Mouse (Mus musculus) hindbrain, postnatal 0 days (tissue): ENCODE results near the gene Gbp2b. TPM values are rescaled to one million over a fixed set of nuclear protein-coding genes. Genes with fewer than 3 reads are reported as not detected.

Experiments used
- ATAC-seq: fragments of 200-750 bp; cut with Nextera tagmentation; 2 replicates; pipeline ENCODE4 v1.8.0; 2017; ENCODE audit warnings: mild to moderate bottlenecking, moderate TSS enrichment, moderate library complexity
- DNase-seq: peaks from one replicate; pipeline ENCODE4 v3.0.0-alpha.2; 2015; ENCODE audit warnings: low spot score
- H3K27ac ChIP-seq: fragments of 300-500 bp; sonication (generic); 2 replicates; pipeline ENCODE4 v1.5.1; 2014; ENCODE audit warnings: mild to moderate bottlenecking
- H3K27me3 ChIP-seq: fragments of 300-500 bp; sonication (generic); 2 replicates; pipeline ENCODE4 v1.6.1; 2014; ENCODE audit warnings: low read length, mixed read lengths; ENCODE audit not compliant: insufficient read depth
- H3K36me3 ChIP-seq: fragments of 300-500 bp; sonication (generic); 2 replicates; pipeline ENCODE4 v1.6.1; 2014; ENCODE audit warnings: low read length, mixed read lengths; ENCODE audit not compliant: insufficient read depth
- H3K4me1 ChIP-seq: fragments of 300-500 bp; sonication (generic); 2 replicates; pipeline ENCODE4 v1.6.1; 2014; ENCODE audit warnings: antibody characterized with exemption, low read length, mixed read lengths; ENCODE audit not compliant: insufficient read depth
- H3K4me2 ChIP-seq: fragments of 300-500 bp; sonication (generic); 2 replicates; pipeline ENCODE4 v1.6.1; 2014; ENCODE audit warnings: low read depth, mild to moderate bottlenecking, low read length, moderate library complexity, mixed read lengths
- H3K4me3 ChIP-seq: fragments of 300-500 bp; sonication (generic); 2 replicates; pipeline ENCODE4 v1.5.1; 2014; ENCODE audit warnings: low read length
- H3K9ac ChIP-seq: fragments of 300-500 bp; sonication (generic); replicated peaks from 2 replicates; pipeline ENCODE4 v1.6.1; 2014; ENCODE audit warnings: mild to moderate bottlenecking, low read length, moderate library complexity, mixed read lengths
- H3K9me3 ChIP-seq: fragments of 300-500 bp; sonication (generic); 2 replicates; pipeline ENCODE4 v1.6.1; 2016; ENCODE audit warnings: low read length, mixed read lengths
- CTCF ChIP-seq: IDR thresholded peaks from 2 replicates; pipeline ENCODE4 v1.5.1; 2016; ENCODE audit warnings: antibody characterized with exemption, control low read depth, low read depth
- WGBS: fragments of 180-500 bp; shearing (Covaris S2); extraction: QIAGEN DNeasy Blood & Tissue Kit; methylation state at CpG from one replicate; pipeline ENCODE4 v1.1.7; 2014; 5-methylcytosine and 5-hydroxymethylcytosine counted together
- microRNA-seq, 2 experiments: library from miRNA; unstranded; fragments of <30 nt; microRNA quantifications; one replicate each; pipeline ENCODE4; 2016
- polyA plus RNA-seq: library from polyadenylated mRNA; unstranded; fragments of >200 nt; fragmentation: Nextera tagmentation; extraction: Ambion mirVana; gene quantifications from 2 replicates; pipeline ENCODE4 v1.2.1, GENCODE M21; 2015
- total RNA-seq: library from RNA; depleted of rRNA; stranded (reverse); fragments of >200 nt; gene quantifications from 2 replicates; pipeline ENCODE4 v1.2.3, GENCODE M21; 2014; rRNA removed

Gbp2b gene
- total and polyA plus RNA-seq, 2 experiments from 2014 or later = 0.24 to 0.31 TPM

DNA sequence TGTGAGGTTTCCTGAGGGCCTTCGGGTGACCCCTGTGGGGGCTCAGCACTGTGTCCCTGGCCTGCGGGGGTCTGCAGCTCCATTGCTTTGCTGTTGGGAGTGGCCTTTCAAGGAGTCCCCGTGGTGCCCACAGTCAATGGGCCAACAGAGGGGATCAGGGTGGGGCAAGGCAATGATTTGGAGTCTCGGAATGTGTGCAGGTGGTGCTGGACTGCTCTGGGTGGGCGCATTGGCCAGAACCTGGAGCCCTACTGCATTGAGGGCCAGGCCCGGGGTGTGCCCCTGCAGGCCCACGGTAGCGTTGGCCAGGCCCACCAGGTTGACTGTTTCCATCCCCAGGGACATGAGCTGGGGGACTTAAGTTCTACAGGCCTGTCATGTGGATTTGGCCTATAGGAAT, 70.1 kb downstream of the Gbp2b start:
- DNase-seq (no peak), ATAC-seq (no peak)
- no peak for TF ChIP-seq CTCF
- H3K4me3 ChIP-seq = no peak overlapping the region
- no peaks in the 10 kb centered on the region for H3K4me1 ChIP-seq
- H3K4me2 ChIP-seq = no peak overlapping the region
- no peaks in the 10 kb centered on the region for H3K36me3 ChIP-seq
- H3K9me3 ChIP-seq = 0 out of 2 replicates have a peak, but pooled peaks cover 2% of the 10 kb centered on the region
- no peak overlapping the region for H3K27ac ChIP-seq
- 95% methylated on average over 8 of the region's 8 CpGs for WGBS
- H3K9ac ChIP-seq = no peak overlapping the region
- no peaks in the 10 kb centered on the region for H3K27me3 ChIP-seq

Small RNAs within 50 kb of the gene (microRNA-seq; reads per million reads assigned to microRNA genes)
- 0 reads per million in 2 experiments for gene Mir6381

Other genes starting within 250 kb of the Gbp2b start
- 24.4 and 29.7 TPM in 2 replicates for gene Pdlim5, start 199.2 kb upstream of the Gbp2b start, total RNA-seq
- gene Pdlim5, start 199.2 kb upstream of the Gbp2b start, polyA plus RNA-seq = 17.0 and 17.4 TPM in 2 replicates
- 0.37 and 0.97 TPM in 2 replicates for gene Gbp5, start 100.9 kb upstream of the Gbp2b start, total RNA-seq
- 0.55 and 0.57 TPM in 2 replicates for gene Gbp5, start 100.9 kb upstream of the Gbp2b start, polyA plus RNA-seq
- gene Gbp7, start 64.5 kb upstream of the Gbp2b start, total RNA-seq = 1.9 and 2.8 TPM in 2 replicates
- 3.5 and 3.8 TPM in 2 replicates for gene Gbp7, start 64.5 kb upstream of the Gbp2b start, polyA plus RNA-seq
- gene Gbp3, start 34.8 kb upstream of the Gbp2b start, total RNA-seq = 2.6 and 2.7 TPM in 2 replicates
- 2.4 and 3.9 TPM in 2 replicates for gene Gbp3, start 34.8 kb upstream of the Gbp2b start, polyA plus RNA-seq
- 1.0 and 2.7 TPM in 2 replicates for gene Gbp2, start 25.8 kb downstream of the Gbp2b start, total RNA-seq
- gene Gbp2, start 25.8 kb downstream of the Gbp2b start, polyA plus RNA-seq = 1.3 TPM in 2 replicates
- 2.7 and 8.2 TPM in 2 replicates for gene Kyat3, start 106.2 kb downstream of the Gbp2b start, total RNA-seq
- 8.3 and 9.8 TPM in 2 replicates for gene Kyat3, start 106.2 kb downstream of the Gbp2b start, polyA plus RNA-seq
- 31.0 and 33.3 TPM in 2 replicates for gene Gtf2b, start 170.2 kb downstream of the Gbp2b start, total RNA-seq
- 57.5 and 62.3 TPM in 2 replicates for gene Gtf2b, start 170.2 kb downstream of the Gbp2b start, polyA plus RNA-seq